Mouse (Mus musculus) kidney, embryonic 14.5 days (tissue): Measurements from ENCODE around the gene Amotl2. TPM values are rescaled to one million over a fixed set of nuclear protein-coding genes. Genes with fewer than 3 reads are reported as not detected.
A peak's percentile ranks its signal among the peaks of the same experiment; 100 is the strongest.

Source experiments
- ATAC-seq: fragments of 200-750 bp; cut with Nextera tagmentation; 2 replicates; pipeline ENCODE4 v1.8.0; 2017; ENCODE audit warnings: moderate number of reproducible peaks, mild to moderate bottlenecking, moderate TSS enrichment, moderate library complexity; ENCODE audit not compliant: low FRiP score, low TSS enrichment
- H3K27ac ChIP-seq: fragments of 300-500 bp; sonication (generic); 2 replicates; pipeline ENCODE4 v1.5.1; 2014; ENCODE audit warnings: low read depth, mild to moderate bottlenecking, low read length, moderate library complexity, mixed read lengths
- H3K27me3 ChIP-seq: fragments of 300-500 bp; sonication (generic); 2 replicates; pipeline ENCODE4 v1.6.1; 2014; ENCODE audit warnings: mild to moderate bottlenecking, low read length; ENCODE audit not compliant: control insufficient read depth, insufficient read depth
- H3K36me3 ChIP-seq: fragments of 300-500 bp; sonication (generic); 2 replicates; pipeline ENCODE4 v1.6.1; 2014; ENCODE audit warnings: low read length, mixed read lengths; ENCODE audit not compliant: control insufficient read depth, insufficient read depth
- H3K4me1 ChIP-seq: fragments of 300-500 bp; sonication (generic); 2 replicates; pipeline ENCODE4 v1.6.1; 2014; ENCODE audit warnings: low read length, mixed read lengths; ENCODE audit not compliant: control insufficient read depth, insufficient read depth
- H3K4me2 ChIP-seq: fragments of 300-500 bp; sonication (generic); replicated peaks from 2 replicates; pipeline ENCODE4 v1.6.1; 2014; ENCODE audit warnings: low read depth, mild to moderate bottlenecking, low read length
- H3K4me3 ChIP-seq: fragments of 300-500 bp; sonication (generic); 2 replicates; pipeline ENCODE4 v1.5.1; 2014; ENCODE audit warnings: mild to moderate bottlenecking, low read length
- H3K9ac ChIP-seq: fragments of 300-500 bp; sonication (generic); 2 replicates; pipeline ENCODE4 v1.6.1; 2014; ENCODE audit warnings: low read depth, mild to moderate bottlenecking, low read length, moderate library complexity
- H3K9me3 ChIP-seq: fragments of 300-500 bp; sonication (generic); 2 replicates; pipeline ENCODE4 v1.6.1; 2016; ENCODE audit warnings: low read length; ENCODE audit not compliant: control insufficient read depth
- WGBS: fragments of 180-500 bp; shearing (Covaris S2); extraction: QIAGEN DNeasy Blood & Tissue Kit; methylation state at CpG from one replicate; pipeline ENCODE4 v1.1.7; 2014; 5-methylcytosine and 5-hydroxymethylcytosine counted together
- polyA plus RNA-seq: library from polyadenylated mRNA; unstranded; fragments of >200 nt; fragmentation: Nextera tagmentation; extraction: Ambion mirVana; gene quantifications from 2 replicates; pipeline ENCODE4 v1.2.1, GENCODE M21; 2014

Gene Amotl2
- polyA plus RNA-seq, 1 experiment from 2014 or later: 30.1 TPM

DNA sequence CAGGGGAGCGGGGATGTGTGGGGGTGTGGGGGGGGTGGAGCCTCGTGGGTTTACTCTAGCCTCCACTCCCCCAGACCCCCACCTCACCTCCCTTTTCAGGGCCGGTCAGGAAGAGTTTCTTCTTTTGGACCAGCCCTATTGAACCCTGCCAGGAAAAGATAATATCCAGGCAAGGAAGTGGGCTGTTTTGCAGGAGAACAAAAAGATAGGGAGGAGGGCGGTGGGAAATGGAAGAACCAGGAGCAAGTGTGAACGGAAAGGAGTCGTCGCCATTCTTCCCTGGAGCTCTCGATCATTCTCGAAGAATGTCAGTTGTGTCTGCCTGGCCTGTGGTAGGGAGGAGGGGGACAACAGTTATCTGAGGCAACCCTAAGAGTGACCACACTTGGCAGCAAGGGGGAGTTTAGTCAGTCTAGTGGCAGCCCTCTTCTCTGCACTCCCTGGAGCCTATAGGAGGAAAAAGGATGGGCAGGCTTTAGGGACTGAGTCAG is 5.6 kb downstream of the Amotl2 start:
- H3K9ac ChIP-seq: no peak overlapping the region
- 0 out of 2 replicates have a peak overlapping the region, but pooled peaks have one; percentile 21 for H3K4me3 ChIP-seq

GRCm38 (mm10) chr9:102722750-102723149 is 6.3 kb downstream of the Amotl2 start:
- Histone ChIP-seq H3K4me3 (no peak overlapping the region), H3K9ac (no peak overlapping the region), H3K36me3 (peaks cover 73% of the 10 kb centered on the region), H3K27me3 (no peaks in the 10 kb centered on the region), H3K4me1 (peaks cover 73% of the 10 kb centered on the region), H3K27ac (no peak overlapping the region), H3K9me3 (no peaks in the 10 kb centered on the region), H3K4me2 (no peak overlapping the region)
- no peak for ATAC-seq
- WGBS: 80% methylated on average over 4 of the region's 4 CpGs

More for the DNA sequence above, 5.6 kb downstream of the Amotl2 start:
- Histone ChIP-seq H3K36me3 (peaks cover 67% of the 10 kb centered on the region), H3K4me1 (peaks cover 69% of the 10 kb centered on the region), H3K27ac (no peak overlapping the region), H3K4me2 (peak overlapping the region; percentile 71), H3K9me3 (no peaks in the 10 kb centered on the region), H3K27me3 (no peaks in the 10 kb centered on the region)
- no peak for ATAC-seq
- 52% methylated on average over 9 of the region's 9 CpGs for WGBS

GRCm38 (mm10) chr9:102723241-102723709 is 6.8 kb downstream of the Amotl2 start:
- Histone ChIP-seq H3K27ac (no peak overlapping the region; the same call in 1 of the 2 replicates), H3K27me3 (no peaks in the 10 kb centered on the region), H3K9ac (no peak overlapping the region), H3K4me3 (no peak overlapping the region), H3K9me3 (no peaks in the 10 kb centered on the region), H3K4me1 (peaks cover 74% of the 10 kb centered on the region), H3K4me2 (no peak overlapping the region), H3K36me3 (peaks cover 79% of the 10 kb centered on the region)
- 83% methylated on average over 12 of the region's 12 CpGs for WGBS
- ATAC-seq: no peak

- Histone ChIP-seq H3K4me3 (no peak overlapping the region), H3K27me3 (no peaks in the 10 kb centered on the region), H3K36me3 (peaks cover 86% of the 10 kb centered on the region), H3K4me2 (no peak overlapping the region), H3K9me3 (no peaks in the 10 kb centered on the region), H3K9ac (no peak overlapping the region), H3K4me1 (peaks cover 74% of the 10 kb centered on the region), H3K27ac (peak overlapping the region; percentile 8; the same call in 1 of the 2 replicates)
- ATAC-seq: no peak
- WGBS: 51% methylated on average over 4 of the region's 4 CpGs
Observed at GRCm38 (mm10) chr9:102723990-102724461, 7.6 kb downstream of the Amotl2 start.

DNA sequence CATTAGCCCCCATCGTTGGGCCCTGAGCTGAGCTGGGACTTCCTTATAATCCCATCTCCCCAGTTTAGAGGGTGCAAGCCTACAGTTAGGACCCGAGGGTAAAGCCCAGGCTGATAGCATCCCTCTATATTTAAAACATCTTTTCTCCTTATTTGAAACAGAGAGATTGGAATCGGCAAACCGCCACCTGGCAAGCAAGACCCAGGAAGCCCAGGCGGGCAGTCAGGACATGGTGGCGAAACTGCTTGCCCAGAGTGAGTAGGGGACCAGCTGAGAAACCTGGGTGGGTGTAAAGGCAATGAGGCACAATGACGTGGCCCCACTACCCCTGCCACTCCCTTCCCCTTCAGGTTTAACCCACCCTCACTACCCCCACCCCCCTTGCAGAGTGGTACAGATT is 8.5 kb downstream of the Amotl2 start:
- no peak for ATAC-seq
- Histone ChIP-seq H3K4me1 (peaks cover 66% of the 10 kb centered on the region), H3K36me3 (peaks cover 94% of the 10 kb centered on the region), H3K4me2 (no peak overlapping the region), H3K4me3 (no peak overlapping the region), H3K9me3 (no peaks in the 10 kb centered on the region), H3K9ac (no peak overlapping the region), H3K27me3 (no peaks in the 10 kb centered on the region), H3K27ac (peak overlapping the region; percentile 78; the same call in 1 of the 2 replicates)
- WGBS: 84% methylated on average over 7 of the region's 7 CpGs

- Histone ChIP-seq H3K27me3 (no peaks in the 10 kb centered on the region), H3K4me1 (peaks cover 54% of the 10 kb centered on the region), H3K4me2 (peak overlapping the region; percentile 30), H3K9ac (no peak overlapping the region), H3K36me3 (peaks cover 94% of the 10 kb centered on the region), H3K9me3 (no peaks in the 10 kb centered on the region), H3K4me3 (no peak overlapping the region), H3K27ac (peak overlapping the region; percentile 78)
- 2% methylated on average over 18 of the region's 22 CpGs for WGBS
- ATAC-seq: peak; percentile 92
Observed at GRCm38 (mm10) chr9:102725958-102726654, 9.6 kb downstream of the Amotl2 start.

GRCm38 (mm10) chr9:102726811-102727210 is 10.3 kb downstream of the Amotl2 start:
- Histone ChIP-seq H3K9me3 (no peaks in the 10 kb centered on the region), H3K4me2 (no peak overlapping the region; the same call in 1 of the 2 replicates), H3K4me3 (no peak overlapping the region), H3K27me3 (no peaks in the 10 kb centered on the region), H3K36me3 (peaks cover 94% of the 10 kb centered on the region), H3K27ac (peak overlapping the region; percentile 78), H3K4me1 (peaks cover 47% of the 10 kb centered on the region), H3K9ac (no peak overlapping the region)
- WGBS: 56% methylated on average over 3 of the region's 3 CpGs
- no peak for ATAC-seq

GRCm38 (mm10) chr9:102727662-102728468 is 11.4 kb downstream of the Amotl2 start:
- no peak for ATAC-seq
- no peak overlapping the region for H3K4me3 ChIP-seq
- H3K27me3 ChIP-seq: no peaks in the 10 kb centered on the region
- H3K4me1 ChIP-seq: peaks cover 37% of the 10 kb centered on the region
- peaks cover 94% of the 10 kb centered on the region for H3K36me3 ChIP-seq
- WGBS: 68% methylated on average over 25 of the region's 25 CpGs
- H3K4me2 ChIP-seq: no peak overlapping the region
- no peak overlapping the region for H3K27ac ChIP-seq
- no peak overlapping the region for H3K9ac ChIP-seq
- no peaks in the 10 kb centered on the region for H3K9me3 ChIP-seq

GRCm38 (mm10) chr9:102728469-102728747 is 11.9 kb downstream of the Amotl2 start:
- Histone ChIP-seq H3K9ac (no peak overlapping the region), H3K4me3 (no peak overlapping the region), H3K27me3 (no peaks in the 10 kb centered on the region), H3K9me3 (no peaks in the 10 kb centered on the region), H3K27ac (no peak overlapping the region), H3K4me1 (peaks cover 32% of the 10 kb centered on the region), H3K4me2 (no peak overlapping the region), H3K36me3 (peaks cover 93% of the 10 kb centered on the region)
- no peak for ATAC-seq
- WGBS: 96% methylated on average over 9 of the region's 9 CpGs
